Mouse (Mus musculus): ENCODE results near the gene Naa20. TPM values are rescaled to one million over a fixed set of nuclear protein-coding genes. Genes with fewer than 3 reads are reported as not detected.

Naa20 gene
- polyA plus RNA-seq, 1 experiment from 2014 or later: 188 TPM

GRCm38 (mm10) chr2:145955844-145956243 is 53.9 kb downstream of the Naa20 start:
- TF ChIP-seq CTCF (IDR thresholded peaks at IDR 0.05; ENCODE audit: low read depth): no peak
- no peak for ATAC-seq (ENCODE audit: insufficient read depth)
- 69% methylated on average over 10 of the region's 10 CpGs for WGBS

DNA sequence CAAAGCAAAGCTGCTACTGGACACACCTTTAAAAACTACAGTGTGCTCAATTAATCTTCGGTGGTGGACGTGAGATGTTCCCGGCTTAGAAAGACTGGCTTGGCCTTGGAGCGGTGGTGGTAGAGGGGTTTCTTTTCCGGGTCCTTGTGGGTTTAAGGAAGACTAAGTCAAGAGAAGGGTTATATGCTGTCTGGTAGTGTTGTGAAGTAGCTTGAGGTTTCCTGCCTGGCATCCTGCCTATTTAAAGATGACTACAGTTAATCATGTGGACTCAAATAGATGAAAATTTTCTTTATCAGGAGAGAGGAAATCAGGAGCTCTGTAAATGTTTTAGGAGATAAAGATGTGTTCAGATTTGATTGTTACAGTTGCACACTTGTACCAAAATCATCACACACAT is 54.4 kb downstream of the Naa20 start:
- WGBS: 75% methylated on average over 5 of the region's 5 CpGs
- H3K4me3 ChIP-seq (ENCODE audit: low read depth, low read length): no peak overlapping the region
- H3K9me3 ChIP-seq (ENCODE audit: low read depth, low read length): no peaks in the 10 kb centered on the region
- DNase-seq (no peak), ATAC-seq (ENCODE audit: insufficient read depth) (no peak)
- no peaks in the 10 kb centered on the region for H3K27me3 ChIP-seq (ENCODE audit: insufficient read depth, low read length)
- no peak overlapping the region for H3K9ac ChIP-seq
- no peak overlapping the region for H3K27ac ChIP-seq (ENCODE audit: low read depth)
- H3K4me1 ChIP-seq (ENCODE audit: insufficient read depth): no peaks in the 10 kb centered on the region
- no peaks in the 10 kb centered on the region for H3K36me3 ChIP-seq (ENCODE audit: insufficient read depth)
- TF ChIP-seq CTCF (IDR thresholded peaks at IDR 0.05; ENCODE audit: low read depth): no peak
- no peak overlapping the region for H3K4me2 ChIP-seq

More at GRCm38 (mm10) chr2:145955844-145956243, 53.9 kb downstream of the Naa20 start:
- H3K27me3 ChIP-seq (ENCODE audit: insufficient read depth, low read length): no peaks in the 10 kb centered on the region
- H3K4me1 ChIP-seq (ENCODE audit: insufficient read depth): no peaks in the 10 kb centered on the region
- no peak overlapping the region for H3K4me3 ChIP-seq (ENCODE audit: low read depth, low read length)
- H3K36me3 ChIP-seq (ENCODE audit: insufficient read depth): no peaks in the 10 kb centered on the region
- H3K27ac ChIP-seq (ENCODE audit: low read depth): no peak overlapping the region
- no peak overlapping the region for H3K4me2 ChIP-seq
- no peak for DNase-seq
- no peaks in the 10 kb centered on the region for H3K9me3 ChIP-seq (ENCODE audit: low read depth, low read length)
- H3K9ac ChIP-seq: no peak overlapping the region

DNA sequence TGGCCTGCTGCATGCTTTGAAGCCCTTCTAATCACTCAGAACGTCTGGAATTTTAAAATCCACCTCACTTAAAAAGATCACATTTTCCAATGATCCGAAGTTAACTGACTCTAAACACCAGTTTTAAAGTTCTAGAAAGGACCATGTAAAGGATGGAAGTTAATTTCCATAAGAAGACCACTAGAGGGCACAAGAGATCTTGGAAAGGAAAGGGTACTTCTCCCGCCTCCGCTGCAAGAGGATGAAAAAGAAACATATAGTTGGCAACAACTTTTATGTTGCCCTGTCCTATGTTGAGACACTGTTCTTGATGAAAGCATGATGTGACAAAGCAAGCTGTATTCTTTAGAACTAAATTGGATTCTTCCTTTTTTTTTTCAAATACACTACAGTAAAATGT is 55.6 kb downstream of the Naa20 start:
- H3K4me1 ChIP-seq (ENCODE audit: insufficient read depth): no peaks in the 10 kb centered on the region
- peak; percentile 82 for TF ChIP-seq CTCF (IDR thresholded peaks at IDR 0.05; ENCODE audit: low read depth)
- no peaks in the 10 kb centered on the region for H3K36me3 ChIP-seq (ENCODE audit: insufficient read depth)
- peak; percentile 81 for DNase-seq
- no peaks in the 10 kb centered on the region for H3K9me3 ChIP-seq (ENCODE audit: low read depth, low read length)
- H3K4me3 ChIP-seq (ENCODE audit: low read depth, low read length): no peak overlapping the region
- no peak overlapping the region for H3K4me2 ChIP-seq
- no peak overlapping the region for H3K9ac ChIP-seq
- ATAC-seq (ENCODE audit: insufficient read depth): peak; percentile 49; the same call in 1 of the 2 replicates
- no peaks in the 10 kb centered on the region for H3K27me3 ChIP-seq (ENCODE audit: insufficient read depth, low read length)
- H3K27ac ChIP-seq (ENCODE audit: low read depth): no peak overlapping the region
- 12% methylated on average over 4 of the region's 4 CpGs for WGBS

DNA sequence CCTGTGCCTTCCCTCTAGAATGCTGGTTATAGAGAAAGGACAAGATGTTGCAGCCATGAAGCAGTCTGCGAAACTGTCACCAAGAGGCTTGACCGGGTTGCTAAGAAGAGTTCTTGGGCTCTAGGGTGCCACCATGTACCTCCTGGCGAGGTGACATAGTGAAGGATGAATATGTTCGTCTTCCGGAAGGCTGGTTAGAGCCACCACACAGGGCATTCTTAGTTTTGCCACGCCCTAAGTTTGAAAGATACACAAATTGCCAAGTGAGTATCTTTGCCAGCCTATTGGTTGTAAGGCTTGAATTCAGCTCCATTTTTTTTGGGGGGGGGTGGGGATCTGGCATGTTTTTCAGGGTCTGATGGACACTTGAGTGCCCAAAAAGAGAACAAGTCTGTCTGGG is 56.2 kb downstream of the Naa20 start:
- Histone ChIP-seq H3K27ac (ENCODE audit: low read depth) (no peak overlapping the region), H3K9me3 (ENCODE audit: low read depth, low read length) (no peaks in the 10 kb centered on the region), H3K4me1 (ENCODE audit: insufficient read depth) (no peaks in the 10 kb centered on the region), H3K36me3 (ENCODE audit: insufficient read depth) (no peaks in the 10 kb centered on the region), H3K4me2 (no peak overlapping the region), H3K9ac (no peak overlapping the region), H3K4me3 (ENCODE audit: low read depth, low read length) (no peak overlapping the region), H3K27me3 (ENCODE audit: insufficient read depth, low read length) (no peaks in the 10 kb centered on the region)
- 76% methylated on average over 6 of the region's 6 CpGs for WGBS
- no peak for ATAC-seq (ENCODE audit: insufficient read depth)
- TF ChIP-seq CTCF (IDR thresholded peaks at IDR 0.05; ENCODE audit: low read depth): no peak
- DNase-seq: no peak

- DNase-seq: no peak
- Histone ChIP-seq H3K4me2 (no peak overlapping the region), H3K4me3 (ENCODE audit: low read depth, low read length) (no peak overlapping the region), H3K36me3 (ENCODE audit: insufficient read depth) (no peaks in the 10 kb centered on the region), H3K9ac (no peak overlapping the region), H3K4me1 (ENCODE audit: insufficient read depth) (no peaks in the 10 kb centered on the region), H3K27ac (ENCODE audit: low read depth) (no peak overlapping the region), H3K27me3 (ENCODE audit: insufficient read depth, low read length) (no peaks in the 10 kb centered on the region), H3K9me3 (ENCODE audit: low read depth, low read length) (no peaks in the 10 kb centered on the region)
- WGBS: 81% methylated on average over 7 of the region's 7 CpGs
- no peak for TF ChIP-seq CTCF (IDR thresholded peaks at IDR 0.05; ENCODE audit: low read depth)
- ATAC-seq (ENCODE audit: insufficient read depth): no peak; the same call in 1 of the 2 replicates
Measured at GRCm38 (mm10) chr2:145958551-145958950, 56.7 kb downstream of the Naa20 start.

DNA sequence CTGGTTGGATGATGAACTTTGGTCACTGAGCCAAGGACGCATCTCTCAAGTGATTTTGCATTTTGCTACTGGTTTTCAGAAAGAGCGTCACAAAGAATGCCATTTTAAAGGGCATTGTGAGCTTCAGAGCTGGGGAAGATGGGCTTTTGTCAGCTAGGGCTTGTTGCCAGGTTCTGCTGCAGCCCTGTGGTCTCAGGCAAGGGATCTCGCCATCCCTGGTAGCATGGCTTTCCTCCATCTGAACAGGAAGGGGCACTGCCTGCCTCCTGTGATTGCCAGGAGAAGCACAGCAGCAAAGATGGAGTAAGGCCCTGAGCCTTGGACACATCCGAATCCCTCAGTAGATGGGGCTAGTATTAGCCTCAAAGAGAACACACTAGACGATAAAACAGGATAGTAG is 60.0 kb downstream of the Naa20 start:
- H3K27me3 ChIP-seq (ENCODE audit: insufficient read depth, low read length): no peaks in the 10 kb centered on the region
- TF ChIP-seq CTCF (IDR thresholded peaks at IDR 0.05; ENCODE audit: low read depth): no peak
- H3K36me3 ChIP-seq (ENCODE audit: insufficient read depth): no peaks in the 10 kb centered on the region
- no peaks in the 10 kb centered on the region for H3K4me1 ChIP-seq (ENCODE audit: insufficient read depth)
- no peaks in the 10 kb centered on the region for H3K9me3 ChIP-seq (ENCODE audit: low read depth, low read length)
- no peak overlapping the region for H3K9ac ChIP-seq
- H3K4me3 ChIP-seq (ENCODE audit: low read depth, low read length): no peak overlapping the region
- DNase-seq (no peak), ATAC-seq (ENCODE audit: insufficient read depth) (no peak)
- 80% methylated on average over 5 of the region's 5 CpGs for WGBS
- H3K27ac ChIP-seq (ENCODE audit: low read depth): no peak overlapping the region
- H3K4me2 ChIP-seq: no peak overlapping the region

Small RNAs within 50 kb of the gene (microRNA-seq; reads per million reads assigned to microRNA genes)
- not detected for gene Gm25026 (ENCODE audit: borderline number of aligned reads)

Other genes with a start within 250 kb of the Naa20 start
- 26.7 and 27.1 TPM in 2 replicates for gene Rin2, start 226.9 kb upstream of the Naa20 start, polyA plus RNA-seq (2014; fragmentation: Nextera tagmentation; extraction: Ambion mirVana)
- 0.11 TPM in 1 of 2 replicates, not detected in the other for gene Cfap61, start 32.7 kb downstream of the Naa20 start, polyA plus RNA-seq (2014; fragmentation: Nextera tagmentation; extraction: Ambion mirVana)
- 29.3 and 31.3 TPM in 2 replicates for gene Crnkl1, start 32.9 kb downstream of the Naa20 start, polyA plus RNA-seq (2014; fragmentation: Nextera tagmentation; extraction: Ambion mirVana)

Data from lung, embryonic 14.5 days (tissue).